Mouse (Mus musculus) layer of hippocampus, postnatal 10 days (tissue): ENCODE results near the gene Acadm. TPM values are rescaled to one million over a fixed set of nuclear protein-coding genes. Genes with fewer than 3 reads are reported as not detected.

Experiments used
- DNase-seq, 2 experiments: peaks; one replicate each; pipeline ENCODE4 v3.0.0; 2021; ENCODE audit warnings: low spot score in 2 of 2
- total RNA-seq, 2 experiments: library from RNA; stranded (reverse); gene quantifications; 2 replicates each; pipeline ENCODE4 v1.2.3; 2021

The Acadm gene
- total RNA-seq, 2 experiments from 2014 or later = 43.8 to 58.1 TPM

DNA sequence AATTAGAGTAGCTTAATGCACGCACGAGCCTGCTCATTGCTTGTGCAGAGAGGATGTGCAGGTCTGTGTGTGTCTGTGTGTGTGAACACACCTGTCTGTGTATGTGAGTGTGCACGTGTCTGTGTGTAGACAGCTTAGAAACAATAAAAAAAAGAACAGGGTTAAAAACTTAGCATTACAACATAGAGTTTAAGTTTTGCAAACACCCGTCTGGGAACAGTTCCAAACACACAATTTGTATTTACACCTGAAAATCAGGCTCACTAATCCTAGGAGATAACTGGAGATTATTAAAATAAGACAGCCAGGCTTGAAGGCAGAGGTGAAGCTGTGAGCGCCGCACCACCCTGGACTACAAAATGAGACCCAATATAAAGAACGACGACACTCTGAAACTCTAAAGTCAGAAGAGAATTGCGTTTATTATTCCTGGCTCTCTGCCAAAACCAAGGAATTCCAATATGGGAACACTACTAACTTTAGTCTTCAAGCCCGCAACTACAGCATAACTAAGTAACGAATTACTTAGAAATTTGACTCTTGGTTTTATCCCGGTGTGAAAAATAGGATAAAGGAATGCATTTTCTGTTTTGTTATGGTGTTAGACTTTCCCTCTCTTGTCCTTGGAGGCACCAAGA lies 1.3 kb downstream of the Acadm start:
- DNase-seq = no peak

GRCm38 (mm10) chr3:153941613-153942012 lies 2.8 kb downstream of the Acadm start:
- DNase-seq = no peak

DNA sequence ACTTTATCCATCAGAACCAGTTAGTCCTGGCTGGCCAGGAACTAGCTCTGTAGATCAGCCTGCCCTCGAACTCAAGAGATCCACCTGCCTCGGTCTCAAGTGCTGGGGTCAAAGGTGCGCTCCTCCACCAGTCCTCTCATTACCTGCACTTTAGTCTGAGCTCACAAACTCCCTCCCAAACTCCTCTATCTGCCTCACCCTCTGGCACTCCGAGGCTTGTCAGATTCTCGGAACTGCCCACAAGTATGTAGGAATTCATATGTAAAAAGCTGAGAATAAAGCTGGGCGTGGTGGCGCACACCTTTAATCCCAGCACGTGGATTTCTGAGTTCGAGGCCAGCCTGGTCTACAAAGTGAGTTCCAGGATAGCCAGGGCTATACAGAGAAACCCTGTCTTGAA lies 3.9 kb downstream of the Acadm start:
- DNase-seq = no peak

DNA sequence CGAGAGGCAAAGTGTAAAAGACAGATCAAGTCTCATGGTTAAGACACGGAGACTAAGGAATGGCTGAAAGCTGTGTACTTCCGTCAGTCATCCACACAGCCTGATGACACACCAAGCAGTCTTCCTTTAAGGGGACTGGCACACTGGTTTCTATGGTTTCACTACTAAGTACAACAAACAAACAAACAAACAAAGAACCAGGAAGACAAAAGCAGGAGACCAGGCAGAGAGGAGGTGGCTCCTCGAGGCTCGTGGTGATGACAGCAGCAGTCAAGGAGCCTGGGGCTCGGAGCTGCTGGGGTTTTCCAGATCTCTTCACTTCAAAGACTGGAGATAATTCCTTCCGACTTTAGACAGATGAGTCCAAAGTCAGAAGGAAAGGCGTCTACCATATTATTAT lies 4.4 kb downstream of the Acadm start:
- DNase-seq = no peak

- DNase-seq = no peak
Observed at GRCm38 (mm10) chr3:153937116-153937810, 7.2 kb downstream of the Acadm start.

DNA sequence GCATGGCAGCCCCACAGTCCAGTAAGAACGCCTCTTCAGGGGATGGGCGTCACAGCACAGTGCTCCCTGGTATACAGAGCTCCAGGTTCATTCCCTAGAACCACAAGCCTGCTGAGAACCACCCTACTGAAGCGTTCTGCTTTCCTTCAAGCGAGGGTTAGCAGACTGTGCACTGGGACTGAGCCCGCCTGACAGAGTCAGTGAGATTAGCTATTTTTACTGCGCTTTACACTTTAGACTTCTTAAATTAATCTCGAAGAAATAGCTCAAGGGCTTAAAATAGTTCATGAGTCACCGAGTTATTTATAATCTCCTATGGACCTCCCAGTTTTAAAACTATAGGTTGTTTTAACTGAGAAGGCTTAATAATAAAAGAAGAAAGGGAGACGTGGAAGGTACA lies 8.6 kb downstream of the Acadm start:
- DNase-seq = no peak

DNA sequence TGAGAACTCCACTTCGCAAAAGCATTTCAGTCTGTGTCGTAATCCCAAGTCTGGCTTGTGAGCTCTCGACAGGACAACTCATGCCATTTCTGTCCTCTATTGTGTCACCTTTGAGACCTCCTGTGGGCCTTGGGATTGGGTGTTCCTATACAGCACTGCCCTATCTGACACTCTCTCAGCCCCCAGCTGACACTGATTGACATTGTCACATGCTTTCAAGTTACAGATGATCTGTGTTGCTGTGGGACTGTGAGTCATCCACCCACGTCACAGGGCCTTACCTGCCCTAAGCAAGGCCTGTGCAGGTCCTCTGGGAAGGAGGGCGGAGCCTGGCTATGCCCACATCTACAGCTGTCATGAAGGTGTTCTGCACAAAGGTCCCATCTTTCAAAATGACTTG lies 12.0 kb downstream of the Acadm start:
- DNase-seq = no peak

GRCm38 (mm10) chr3:153929526-153929925 lies 14.9 kb downstream of the Acadm start:
- no peak for DNase-seq

DNA sequence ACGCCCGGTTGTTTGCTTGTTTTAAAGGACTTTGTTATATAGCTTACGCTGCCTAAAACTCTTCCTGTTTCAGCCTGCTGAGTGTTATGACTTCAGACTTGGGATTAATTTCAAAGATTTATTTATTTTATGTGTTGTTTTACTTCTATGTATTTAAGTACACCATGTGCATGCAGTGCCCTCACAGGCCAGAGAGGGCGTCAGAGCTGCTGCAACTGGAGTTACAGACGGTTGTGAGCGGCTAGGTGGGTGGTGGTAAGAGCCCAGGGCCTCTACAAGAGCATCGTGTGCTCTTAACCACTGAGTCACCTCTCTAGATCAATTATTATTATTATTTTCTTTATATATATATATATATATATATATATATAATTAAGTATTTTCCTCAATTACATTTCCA lies 18.1 kb downstream of the Acadm start:
- no peak for DNase-seq

DNA sequence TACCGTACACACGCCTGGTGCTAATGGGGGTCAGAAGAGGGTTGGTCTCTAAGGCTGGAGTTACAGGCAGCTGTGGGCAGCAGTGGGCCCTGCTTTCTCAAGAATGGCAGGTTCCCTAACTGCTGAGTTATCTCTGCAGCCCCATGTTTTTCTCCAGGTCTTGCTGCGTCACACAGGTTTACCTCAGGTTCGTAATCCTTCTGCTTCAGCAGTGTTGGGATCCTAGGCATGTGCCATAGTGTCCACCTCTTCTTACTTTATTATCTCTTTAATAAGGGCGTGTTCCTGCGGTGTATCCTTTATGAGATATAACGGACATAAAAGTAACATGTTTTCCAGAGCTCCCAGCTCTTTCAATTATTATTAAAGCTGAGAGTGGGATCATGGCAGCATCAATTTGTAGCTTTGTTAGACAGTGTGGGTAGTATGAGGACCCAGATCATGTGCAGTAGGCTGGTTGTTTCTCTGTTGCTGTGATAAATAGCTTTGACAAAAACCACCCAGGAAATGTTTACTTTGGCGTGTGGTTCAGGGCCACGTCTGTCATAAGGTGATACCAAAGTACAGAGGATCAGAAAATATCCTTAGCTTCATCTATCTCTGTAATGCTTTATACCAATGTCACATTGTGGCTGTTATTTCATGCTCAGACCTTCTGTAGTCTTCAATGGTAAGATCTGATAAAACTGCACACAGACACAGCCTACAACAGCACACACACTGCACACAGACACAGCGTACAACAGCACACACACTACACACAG lies 23.1 kb downstream of the Acadm start:
- DNase-seq = no peak

DNA sequence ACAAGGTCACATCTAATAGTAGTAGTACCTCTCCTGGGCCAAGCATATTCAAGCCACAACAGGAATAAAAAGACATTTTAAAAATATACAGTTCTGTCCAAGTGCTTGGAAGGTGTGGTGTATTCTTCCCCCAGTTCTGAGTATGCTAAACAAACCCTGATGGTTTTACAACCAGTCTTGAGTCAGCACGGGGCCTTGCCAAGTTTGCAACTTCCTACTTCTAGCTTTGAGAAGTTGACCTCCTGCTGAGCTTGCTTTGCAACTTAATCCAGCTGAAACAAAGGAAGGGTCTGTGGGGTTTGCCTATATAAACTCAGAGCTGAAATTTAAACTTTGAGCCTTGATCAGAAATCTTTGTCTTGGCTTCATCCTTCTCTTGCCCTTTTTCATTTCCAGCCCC lies 27.2 kb downstream of the Acadm start:
- DNase-seq = no peak

DNA sequence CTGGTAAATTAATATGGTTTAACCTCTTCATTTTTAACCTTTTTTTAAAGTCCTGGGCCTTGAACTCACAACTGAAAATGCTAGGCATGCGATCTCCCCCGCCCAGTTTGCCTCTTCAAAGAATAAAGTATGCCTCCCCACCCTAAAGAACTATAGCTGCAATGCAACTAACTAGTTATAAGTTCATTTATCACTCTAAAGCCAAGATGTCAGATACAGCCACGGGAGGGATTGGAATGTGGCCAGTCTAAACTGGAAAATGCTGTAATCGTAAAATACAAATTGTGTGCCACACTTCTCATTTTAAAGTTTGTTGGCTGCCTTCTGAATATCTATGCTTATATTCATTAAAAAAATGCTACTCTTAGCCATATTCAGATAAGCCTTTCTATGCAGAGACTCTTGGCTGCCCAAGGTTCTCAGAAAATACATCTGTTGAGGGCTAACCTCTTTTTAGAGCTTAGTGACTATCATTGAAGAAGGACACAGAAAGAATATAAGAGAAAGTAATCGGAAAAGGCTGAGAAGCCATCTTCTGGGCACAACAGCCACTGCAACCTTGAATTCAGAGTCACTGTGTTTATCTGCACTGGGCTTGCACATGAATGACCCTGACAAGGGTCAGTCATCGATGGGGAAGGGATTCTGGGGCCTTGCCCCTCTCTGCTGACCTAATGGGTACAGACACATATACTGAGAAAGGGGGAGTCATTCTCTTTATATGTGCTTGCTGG lies 30.8 kb downstream of the Acadm start:
- no peak for DNase-seq

DNA sequence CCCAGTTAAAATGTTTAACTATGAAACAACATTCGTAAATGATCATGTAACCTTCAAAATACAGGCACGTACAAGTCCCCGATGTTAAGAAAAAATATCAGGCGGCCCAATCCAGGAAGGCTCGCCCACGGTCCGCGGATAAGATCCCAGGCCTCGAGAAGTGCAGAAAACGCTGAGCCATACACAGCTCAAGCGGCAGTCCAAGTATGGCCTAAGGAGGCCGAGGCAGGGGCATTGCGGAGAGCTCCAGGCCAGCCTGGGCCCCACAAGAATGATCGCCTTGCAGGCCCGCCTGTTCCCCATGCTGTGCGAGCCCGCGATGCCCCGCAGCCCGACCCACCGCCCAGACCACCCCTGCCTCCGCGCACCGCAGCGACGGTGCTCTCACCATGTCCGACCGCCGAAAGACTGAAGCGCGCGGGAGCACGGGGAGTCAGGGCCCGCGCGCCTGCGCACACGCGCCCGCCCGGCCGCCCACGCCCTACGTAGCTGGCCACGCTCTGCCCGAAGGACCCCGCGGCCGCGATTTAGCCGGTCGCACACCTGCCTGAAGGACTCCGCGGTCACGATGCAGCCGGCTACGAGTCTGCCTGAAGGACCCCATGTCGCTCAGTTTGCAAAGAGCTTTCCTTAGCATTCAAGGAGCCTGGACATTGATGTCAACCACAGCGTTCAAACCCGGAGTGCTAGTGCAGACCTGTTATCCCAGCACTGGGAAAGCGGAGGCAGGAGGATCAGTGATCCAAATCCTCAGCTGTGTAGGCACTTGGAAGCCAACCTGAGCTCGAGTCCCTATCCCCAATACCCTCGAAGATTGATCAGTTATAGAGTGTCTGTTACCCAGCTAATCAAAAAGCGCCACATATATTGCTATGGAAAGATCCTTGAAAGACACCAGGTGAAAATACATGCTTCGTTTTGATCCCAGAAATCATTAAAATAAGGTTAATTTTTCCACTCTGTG lies 31.6 kb downstream of the Acadm start, which contains the start of gene Rabggtb:
Gene Rabggtb, minus strand, starts transcription at position 464 of the 964 bp plus-strand sequence.
- DNase-seq = peak; percentile 92 to 96

DNA sequence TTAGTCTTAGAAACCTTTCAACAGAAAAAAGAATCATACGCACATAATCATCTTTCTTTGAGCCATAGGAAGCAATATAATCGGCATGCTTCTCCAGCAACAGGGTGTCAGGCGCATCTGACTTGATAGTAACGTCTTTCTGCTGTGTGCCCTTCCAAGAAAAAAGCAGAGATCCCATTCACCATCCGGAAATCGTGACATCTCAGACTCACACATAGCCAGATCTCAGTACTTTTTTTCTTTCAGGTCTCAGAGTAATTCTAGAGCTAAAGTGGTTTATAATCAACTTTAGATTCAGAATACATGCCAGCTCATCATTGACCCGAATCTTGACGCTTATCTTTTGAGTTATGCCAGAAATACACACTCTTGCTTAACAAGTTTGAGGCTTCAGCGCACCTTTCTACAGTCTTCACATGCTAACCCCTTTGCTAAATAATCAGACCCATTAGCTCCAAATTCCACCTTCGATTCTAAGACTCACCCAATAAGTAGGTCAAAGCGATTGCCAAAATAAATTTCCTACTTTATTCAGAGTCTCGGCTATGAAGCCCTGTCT lies 32.5 kb downstream of the Acadm start:
- no peak for DNase-seq

GRCm38 (mm10) chr3:153911197-153911881 lies 33.1 kb downstream of the Acadm start:
- DNase-seq = no peak

- DNase-seq = no peak
Observed at GRCm38 (mm10) chr3:153910489-153910888, 33.9 kb downstream of the Acadm start.

DNA sequence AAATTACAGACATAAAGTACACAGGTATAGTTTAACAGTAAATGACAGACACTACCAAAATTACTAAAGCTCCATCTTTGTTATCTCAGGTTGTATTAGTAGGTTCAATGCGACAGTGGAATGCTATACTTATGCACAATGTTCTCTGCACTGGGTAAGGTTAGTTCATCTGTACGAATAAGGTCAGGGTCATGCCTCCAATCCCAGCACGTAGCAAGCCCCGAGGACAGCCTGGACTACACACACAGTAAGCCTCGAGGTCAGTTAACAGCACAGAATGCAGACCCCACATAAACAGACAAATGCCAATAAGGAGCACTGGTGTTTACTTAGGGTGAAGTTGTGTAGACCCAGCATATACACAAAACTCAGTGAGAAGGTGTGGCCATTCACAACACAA lies 35.5 kb downstream of the Acadm start:
- DNase-seq = no peak

- no peak for DNase-seq
Observed at GRCm38 (mm10) chr3:153906136-153906871, 38.1 kb downstream of the Acadm start, which contains the start of gene Msh4. TSS of gene Msh4 (minus strand) at chr3:153906138.
